Mouse (Mus musculus) midbrain, postnatal 0 days (tissue): ENCODE data around the gene 9930021J03Rik. TPM values are rescaled to one million over a fixed set of nuclear protein-coding genes. Genes with fewer than 3 reads are reported as not detected.

ENCODE experiments used
- ATAC-seq: fragments of 200-750 bp; cut with Nextera tagmentation; 2 replicates; pipeline ENCODE4 v1.8.0; 2017; ENCODE audit warnings: moderate number of reproducible peaks, mild to moderate bottlenecking, moderate TSS enrichment, moderate library complexity; ENCODE audit not compliant: low FRiP score
- DNase-seq: peaks from one replicate; pipeline ENCODE4 v3.0.0-alpha.2; 2015; ENCODE audit warnings: low spot score
- H3K27ac ChIP-seq: fragments of 300-500 bp; sonication (generic); 2 replicates; pipeline ENCODE4 v1.5.1; 2014; ENCODE audit warnings: low read depth, mild to moderate bottlenecking, low read length, mixed read lengths
- H3K27me3 ChIP-seq: fragments of 300-500 bp; sonication (generic); 2 replicates; pipeline ENCODE4 v1.6.1; 2014; ENCODE audit warnings: low read length, control low read depth, mixed read lengths; ENCODE audit not compliant: insufficient read depth
- H3K36me3 ChIP-seq: fragments of 300-500 bp; sonication (generic); 2 replicates; pipeline ENCODE4 v1.6.1; 2014; ENCODE audit warnings: low read length, control low read depth, mixed read lengths; ENCODE audit not compliant: insufficient read depth
- H3K4me1 ChIP-seq: fragments of 300-500 bp; sonication (generic); 2 replicates; pipeline ENCODE4 v1.6.1; 2014; ENCODE audit warnings: mild to moderate bottlenecking, control low read depth, antibody characterized with exemption, low read length, mixed read lengths; ENCODE audit not compliant: insufficient read depth
- H3K4me2 ChIP-seq: fragments of 300-500 bp; sonication (generic); 2 replicates; pipeline ENCODE4 v1.6.1; 2014; ENCODE audit warnings: low read depth, mild to moderate bottlenecking, low read length, mixed read lengths; ENCODE audit not compliant: poor library complexity, severe bottlenecking
- H3K4me3 ChIP-seq: fragments of 300-500 bp; sonication (generic); 2 replicates; pipeline ENCODE4 v1.5.1; 2014; ENCODE audit warnings: low read depth, mild to moderate bottlenecking, low read length, moderate library complexity
- H3K9ac ChIP-seq: fragments of 300-500 bp; sonication (generic); replicated peaks from 2 replicates; pipeline ENCODE4 v1.6.1; 2014; ENCODE audit warnings: mild to moderate bottlenecking, low read length, moderate library complexity, mixed read lengths; ENCODE audit not compliant: poor library complexity, severe bottlenecking
- H3K9me3 ChIP-seq: fragments of 300-500 bp; sonication (generic); 2 replicates; pipeline ENCODE4 v1.6.1; 2016; ENCODE audit warnings: low read length, control low read depth
- CTCF ChIP-seq: IDR thresholded peaks from 2 replicates; pipeline ENCODE4 v1.5.1; 2016; ENCODE audit warnings: antibody characterized with exemption, mild to moderate bottlenecking
- WGBS: fragments of 180-500 bp; shearing (Covaris S2); extraction: QIAGEN DNeasy Blood & Tissue Kit; methylation state at CpG from one replicate; pipeline ENCODE4 v1.1.7; 2014; 5-methylcytosine and 5-hydroxymethylcytosine counted together
- polyA plus RNA-seq: library from polyadenylated mRNA; unstranded; fragments of >200 nt; fragmentation: Nextera tagmentation; extraction: Ambion mirVana; gene quantifications from 2 replicates; pipeline ENCODE4 v1.2.1, GENCODE M21; 2015
- total RNA-seq: library from RNA; depleted of rRNA; stranded (reverse); fragments of >200 nt; gene quantifications from 2 replicates; pipeline ENCODE4 v1.2.3, GENCODE M21; 2014; rRNA removed

The 9930021J03Rik gene
- 27.0 and 27.5 TPM in 2 replicates for total RNA-seq
- polyA plus RNA-seq: 5.1 and 6.3 TPM in 2 replicates

- WGBS: 0% methylated on average over 42 of the region's 95 CpGs
- Histone ChIP-seq H3K9me3 (no peaks in the 10 kb centered on the region), H3K9ac (peak within 1 kb of the TSS; percentile 78), H3K36me3 (no peaks in the 10 kb centered on the region; the same call in 1 of the 2 replicates), H3K4me2 (peak within 1 kb of the TSS; percentile 90), H3K4me1 (0 out of 2 replicates have a peak, but pooled peaks cover 10% of the 10 kb centered on the region), H3K27me3 (no peaks in the 10 kb centered on the region), H3K27ac (peak within 1 kb of the TSS; percentile 95), H3K4me3 (peak within 1 kb of the TSS; percentile 91)
- DNase-seq: peak; percentile 99
- peak; percentile 96 for ATAC-seq
- 0 out of 2 replicates have a peak, but pooled peaks have one; percentile 2 for TF ChIP-seq CTCF
These were observed at the start of gene 9930021J03Rik for GRCm38 (mm10) chr19:29805917-29806785. 9930021J03Rik (minus strand) TSS chr19:29805989.

DNA sequence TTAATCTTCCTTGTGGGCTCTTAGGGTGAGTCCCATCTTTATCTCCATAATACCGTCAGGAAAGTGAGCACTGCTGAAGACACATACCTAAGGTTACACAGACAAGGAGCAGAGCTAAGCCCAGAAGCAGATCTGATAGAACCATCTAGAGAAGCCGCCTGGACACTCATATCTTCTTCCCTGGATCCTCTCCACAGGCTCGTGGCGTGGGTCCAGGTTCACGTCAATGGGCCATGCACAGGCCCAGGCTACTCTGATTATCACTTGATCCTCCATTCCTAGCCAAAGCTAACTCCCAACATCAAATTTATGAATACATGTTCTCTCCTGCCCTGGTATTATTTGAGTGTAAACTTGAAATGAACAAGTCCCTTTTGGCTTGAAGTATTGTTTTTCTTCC, 47.9 kb upstream of the 9930021J03Rik start:
- no peak for DNase-seq
- H3K9ac ChIP-seq: no peak overlapping the region
- ATAC-seq: no peak
- no peak overlapping the region for H3K27ac ChIP-seq
- no peaks in the 10 kb centered on the region for H3K9me3 ChIP-seq
- no peaks in the 10 kb centered on the region for H3K36me3 ChIP-seq
- TF ChIP-seq CTCF: no peak
- H3K4me2 ChIP-seq: no peak overlapping the region
- no peaks in the 10 kb centered on the region for H3K27me3 ChIP-seq
- no peak overlapping the region for H3K4me3 ChIP-seq
- no peaks in the 10 kb centered on the region for H3K4me1 ChIP-seq
- WGBS: 87% methylated on average over 5 of the region's 5 CpGs

- DNase-seq: no peak
These were observed 45.4 kb upstream of the 9930021J03Rik start for GRCm38 (mm10) chr19:29851036-29851690.

DNA sequence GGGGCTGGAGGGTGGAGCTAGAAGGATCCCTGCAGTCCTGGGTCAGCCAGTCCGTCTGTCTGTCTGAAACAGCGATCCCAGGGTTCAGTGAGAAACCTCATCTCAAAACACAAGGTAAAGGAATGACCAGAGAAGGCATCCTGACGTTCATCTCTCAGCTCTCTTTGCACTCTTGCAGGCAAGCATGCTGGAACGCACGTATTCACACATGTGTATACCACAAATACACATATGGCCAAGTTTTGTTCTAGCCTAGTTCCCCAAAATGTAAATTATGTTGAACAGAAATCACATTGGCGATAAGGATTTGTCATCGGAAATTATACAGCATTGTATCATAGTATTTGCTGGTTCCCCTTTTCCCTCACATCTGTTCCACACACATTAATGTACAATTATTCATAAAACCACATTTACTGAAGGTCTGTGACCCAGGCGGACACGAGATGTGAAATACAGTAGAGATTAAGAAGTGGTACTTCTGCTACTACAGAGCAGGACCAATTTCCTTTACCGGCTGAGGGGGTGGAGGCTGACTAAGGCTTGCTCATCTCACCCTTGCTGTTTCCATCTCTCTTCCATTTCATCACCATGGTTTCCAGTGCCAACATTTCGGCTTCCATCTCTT, 44.2 kb upstream of the 9930021J03Rik start:
- no peak for DNase-seq
- Histone ChIP-seq H3K27me3 (no peaks in the 10 kb centered on the region), H3K4me3 (no peak overlapping the region), H3K9ac (no peak overlapping the region), H3K4me1 (no peaks in the 10 kb centered on the region), H3K9me3 (no peaks in the 10 kb centered on the region), H3K27ac (no peak overlapping the region), H3K36me3 (no peaks in the 10 kb centered on the region), H3K4me2 (no peak overlapping the region)
- WGBS: 83% methylated on average over 11 of the region's 11 CpGs
- no peak for TF ChIP-seq CTCF
- no peak for ATAC-seq

More at GRCm38 (mm10) chr19:29851036-29851690, 45.4 kb upstream of the 9930021J03Rik start:
- Histone ChIP-seq H3K9me3 (no peaks in the 10 kb centered on the region), H3K4me1 (no peaks in the 10 kb centered on the region), H3K27ac (no peak overlapping the region), H3K36me3 (no peaks in the 10 kb centered on the region), H3K9ac (no peak overlapping the region), H3K27me3 (no peaks in the 10 kb centered on the region), H3K4me3 (no peak overlapping the region), H3K4me2 (0 out of 2 replicates have a peak overlapping the region, but pooled peaks have one; percentile 5)
- 25% methylated on average over 12 of the region's 12 CpGs for WGBS
- no peak for ATAC-seq
- no peak for TF ChIP-seq CTCF

GRCm38 (mm10) chr19:29844036-29844661, 38.4 kb upstream of the 9930021J03Rik start:
- Histone ChIP-seq H3K4me2 (no peak overlapping the region), H3K9me3 (no peaks in the 10 kb centered on the region), H3K9ac (no peak overlapping the region), H3K4me3 (no peak overlapping the region), H3K4me1 (no peaks in the 10 kb centered on the region), H3K27me3 (no peaks in the 10 kb centered on the region), H3K27ac (peak overlapping the region; percentile 57), H3K36me3 (no peaks in the 10 kb centered on the region)
- TF ChIP-seq CTCF: no peak
- 30% methylated on average over 12 of the region's 12 CpGs for WGBS
- ATAC-seq (peak; percentile 77), DNase-seq (peak; percentile 81)
